ENCODE assay signal across 11 mouse cellular contexts in genomic region chr8:71586891-71587290, GRCm38 (mm10). TPM values are rescaled to one million over a fixed set of nuclear protein-coding genes. Genes with fewer than 3 reads are reported as not detected.
DNase-seq lines count a peak whose midpoint lies in the region; ATAC-seq lines count a peak whose summit lies in the region.
"Had no signal": no experiment of that assay in that cellular context is flagged by ENCODE, and none has a peak within 500 bp of the region (broad histone marks: within the 10 kb centered on the region; RNA-seq: fewer than 3 reads in every experiment).

No protein-coding gene starts in this region.

- peaks cover 10% of the 10 kb centered on the region for H3K4me1 ChIP-seq in forebrain, embryonic 10.5 days
- H3K4me1 ChIP-seq in forebrain, embryonic 15.5 days = peaks cover 10% of the 10 kb centered on the region
- H3K4me1 ChIP-seq in midbrain, embryonic 11.5 days (ENCODE audit: control insufficient read depth, insufficient read depth, low read length) = peaks cover 6% of the 10 kb centered on the region; the same call in 1 of the 2 replicates
- peaks cover 10% of the 10 kb centered on the region for H3K4me1 ChIP-seq in midbrain, embryonic 16.5 days (ENCODE audit: control insufficient read depth, insufficient read depth, low read length)

- no peak; the same call in 1 of the 2 replicates for ATAC-seq in forebrain, embryonic 15.5 days (replicated peaks)
- ATAC-seq in midbrain, embryonic 11.5 days (ENCODE audit: low FRiP score) = no peak
- ATAC-seq in midbrain, embryonic 16.5 days = no peak
- ATAC-seq: Patski had no signal

- no peak overlapping the region for H3K27ac ChIP-seq in forebrain, embryonic 10.5 days
- no peak overlapping the region for H3K27ac ChIP-seq in forebrain, embryonic 15.5 days (replicated peaks)
- no peak overlapping the region for H3K27ac ChIP-seq in midbrain, embryonic 11.5 days (ENCODE audit: low read depth, low read length)
- H3K27ac ChIP-seq in midbrain, embryonic 16.5 days (ENCODE audit: low read length) = no peak overlapping the region
- H3K27ac ChIP-seq: heart, embryonic 13.5 days; macrophage had no signal

- H3K9ac ChIP-seq in forebrain, embryonic 15.5 days (replicated peaks) = no peak overlapping the region
- H3K9ac ChIP-seq in midbrain, embryonic 11.5 days (ENCODE audit: low read length) = no peak overlapping the region
- H3K9ac ChIP-seq in midbrain, embryonic 16.5 days (ENCODE audit: low read depth, low read length) = no peak overlapping the region
- H3K9ac ChIP-seq: heart, embryonic 13.5 days had no signal

- peak; percentile 48 for DNase-seq in forebrain, embryonic 10.5 days (ENCODE audit: extremely low spot score, low spot score)
- peak; percentile 90 for DNase-seq in midbrain, embryonic 11.5 days (ENCODE audit: low spot score, missing footprints)
- DNase-seq in adipocyte (ENCODE audit: low spot score) = peak; percentile 54
- DNase-seq in induced T-regulatory cell, adult 2 months (ENCODE audit: low read depth) = peak; percentile 78
- peak; percentile 68 for DNase-seq in retina, postnatal 1 day
- no peak for DNase-seq in frontal cortex, postnatal 25 days (ENCODE audit: low spot score in 2 of 2)

- H3K36me3 ChIP-seq in forebrain, embryonic 10.5 days (replicated peaks) = peaks cover 23% of the 10 kb centered on the region
- peaks cover 32% of the 10 kb centered on the region; the same call in 1 of the 2 replicates for H3K36me3 ChIP-seq in forebrain, embryonic 15.5 days
- H3K36me3 ChIP-seq in midbrain, embryonic 11.5 days (ENCODE audit: control insufficient read depth, insufficient read depth, low read length) = peaks cover 4% of the 10 kb centered on the region
- H3K36me3 ChIP-seq in midbrain, embryonic 16.5 days (ENCODE audit: control insufficient read depth, insufficient read depth, low read length) = peaks cover 16% of the 10 kb centered on the region

- 75% methylated on average over 2 of the region's 2 CpGs for WGBS in forebrain, embryonic 10.5 days
- WGBS in forebrain, embryonic 15.5 days = 83% methylated on average over 2 of the region's 2 CpGs
- WGBS in midbrain, embryonic 11.5 days = 81% methylated on average over 2 of the region's 2 CpGs
- WGBS in midbrain, embryonic 16.5 days = 73% methylated on average over 2 of the region's 2 CpGs

- H3K27me3 ChIP-seq in forebrain, embryonic 10.5 days (ENCODE audit: poor library complexity, severe bottlenecking) = peaks cover 20% of the 10 kb centered on the region
- no peaks in the 10 kb centered on the region for H3K27me3 ChIP-seq in forebrain, embryonic 15.5 days
- H3K27me3 ChIP-seq in midbrain, embryonic 11.5 days (ENCODE audit: control insufficient read depth, insufficient read depth, low read length) = no peaks in the 10 kb centered on the region
- H3K27me3 ChIP-seq in midbrain, embryonic 16.5 days (ENCODE audit: control insufficient read depth, insufficient read depth, low read depth, low read length) = no peaks in the 10 kb centered on the region
- H3K27me3 ChIP-seq: Patski had no signal

- H3K9me3 ChIP-seq in forebrain, embryonic 10.5 days = no peaks in the 10 kb centered on the region
- H3K9me3 ChIP-seq in forebrain, embryonic 15.5 days = no peaks in the 10 kb centered on the region
- no peaks in the 10 kb centered on the region for H3K9me3 ChIP-seq in midbrain, embryonic 11.5 days (ENCODE audit: control insufficient read depth, low read length)
- H3K9me3 ChIP-seq in midbrain, embryonic 16.5 days (replicated peaks; ENCODE audit: control insufficient read depth, low read length, poor library complexity, severe bottlenecking) = no peaks in the 10 kb centered on the region
- H3K9me3 ChIP-seq: heart, embryonic 13.5 days had no signal

- H3K4me2 ChIP-seq in forebrain, embryonic 15.5 days (replicated peaks) = no peak overlapping the region
- no peak overlapping the region for H3K4me2 ChIP-seq in midbrain, embryonic 11.5 days
- no peak overlapping the region for H3K4me2 ChIP-seq in midbrain, embryonic 16.5 days (ENCODE audit: low read length)
- H3K4me2 ChIP-seq: heart, embryonic 13.5 days had no signal

- H3K4me3 ChIP-seq in forebrain, embryonic 10.5 days = no peak overlapping the region
- H3K4me3 ChIP-seq in forebrain, embryonic 15.5 days = no peak overlapping the region
- no peak overlapping the region for H3K4me3 ChIP-seq in midbrain, embryonic 11.5 days (ENCODE audit: low read depth, low read length)
- H3K4me3 ChIP-seq in midbrain, embryonic 16.5 days (ENCODE audit: low read depth, low read length) = no peak overlapping the region
- H3K4me3 ChIP-seq: heart, embryonic 13.5 days had no signal

RNA-seq across cellular contexts. Expression of gene Pgls, which starts 5.1 kb away (rescaled TPM):
- 262 and 266 TPM in 2 replicates for polyA plus RNA-seq in forebrain, embryonic 10.5 days (2016; fragmentation: Nextera tagmentation; extraction: Ambion mirVana)
- polyA plus RNA-seq in forebrain, embryonic 15.5 days (2015; fragmentation: Nextera tagmentation; extraction: Ambion mirVana) = 191 TPM in 2 replicates
- 224 and 234 TPM in 2 replicates for polyA plus RNA-seq in midbrain, embryonic 11.5 days (2014; fragmentation: Nextera tagmentation; extraction: Ambion mirVana)
- polyA plus RNA-seq in midbrain, embryonic 16.5 days (2015; fragmentation: Nextera tagmentation; extraction: Ambion mirVana) = 219 and 237 TPM in 2 replicates

RNA-seq across cellular contexts. Expression of gene Fam129c, which starts 10.6 kb away (rescaled TPM):
- 4.1 and 5.1 TPM in 2 replicates for polyA plus RNA-seq in forebrain, embryonic 10.5 days (2016; fragmentation: Nextera tagmentation; extraction: Ambion mirVana)
- polyA plus RNA-seq in forebrain, embryonic 15.5 days (2015; fragmentation: Nextera tagmentation; extraction: Ambion mirVana) = 4.9 and 5.5 TPM in 2 replicates
- polyA plus RNA-seq in midbrain, embryonic 11.5 days (2014; fragmentation: Nextera tagmentation; extraction: Ambion mirVana) = 3.2 and 3.6 TPM in 2 replicates
- polyA plus RNA-seq in midbrain, embryonic 16.5 days (2015; fragmentation: Nextera tagmentation; extraction: Ambion mirVana) = 6.4 and 7.9 TPM in 2 replicates

RNA-seq across cellular contexts. Expression of gene Slc27a1, which starts 18.2 kb away (rescaled TPM):
- 20.2 and 21.9 TPM in 2 replicates for polyA plus RNA-seq in forebrain, embryonic 10.5 days (2016; fragmentation: Nextera tagmentation; extraction: Ambion mirVana)
- polyA plus RNA-seq in forebrain, embryonic 15.5 days (2015; fragmentation: Nextera tagmentation; extraction: Ambion mirVana) = 68.5 and 71.8 TPM in 2 replicates
- 8.6 and 12.4 TPM in 2 replicates for polyA plus RNA-seq in midbrain, embryonic 11.5 days (2014; fragmentation: Nextera tagmentation; extraction: Ambion mirVana)
- polyA plus RNA-seq in midbrain, embryonic 16.5 days (2015; fragmentation: Nextera tagmentation; extraction: Ambion mirVana) = 71.4 and 79.2 TPM in 2 replicates

RNA-seq across cellular contexts. Expression of gene Nxnl1, which starts 20.5 kb away (rescaled TPM):
- polyA plus RNA-seq in forebrain, embryonic 10.5 days (2016; fragmentation: Nextera tagmentation; extraction: Ambion mirVana) = 0.09 TPM in 1 of 2 replicates, not detected in the other
- not detected in 2 replicates for polyA plus RNA-seq in forebrain, embryonic 15.5 days (2015; fragmentation: Nextera tagmentation; extraction: Ambion mirVana)
- not detected in 2 replicates for polyA plus RNA-seq in midbrain, embryonic 11.5 days (2014; fragmentation: Nextera tagmentation; extraction: Ambion mirVana)
- polyA plus RNA-seq in midbrain, embryonic 16.5 days (2015; fragmentation: Nextera tagmentation; extraction: Ambion mirVana) = not detected in 2 replicates
- polyA plus RNA-seq: heart, embryonic 13.5 days; macrophage had no signal

RNA-seq across cellular contexts. Expression of gene Colgalt1, which starts 23.9 kb away (rescaled TPM):
- 44.2 and 47.4 TPM in 2 replicates for polyA plus RNA-seq in forebrain, embryonic 10.5 days (2016; fragmentation: Nextera tagmentation; extraction: Ambion mirVana)
- polyA plus RNA-seq in forebrain, embryonic 15.5 days (2015; fragmentation: Nextera tagmentation; extraction: Ambion mirVana) = 54.3 and 56.2 TPM in 2 replicates
- polyA plus RNA-seq in midbrain, embryonic 11.5 days (2014; fragmentation: Nextera tagmentation; extraction: Ambion mirVana) = 39.5 and 42.8 TPM in 2 replicates
- 68.8 and 70.8 TPM in 2 replicates for polyA plus RNA-seq in midbrain, embryonic 16.5 days (2015; fragmentation: Nextera tagmentation; extraction: Ambion mirVana)

Comparison
In these comparisons a context has a peak if more than half of its experiments do, and no peak if none do; other contexts are left out.
1. DNase-seq: peak in forebrain, embryonic 10.5 days (single experiment), midbrain, embryonic 11.5 days (single experiment), adipocyte (single experiment), induced T-regulatory cell, adult 2 months (single experiment) and retina, postnatal 1 day (single experiment); none in frontal cortex, postnatal 25 days (0 of 2).